Mouse (Mus musculus): ENCODE measurements around the gene Hs6st3. TPM values are rescaled to one million over a fixed set of nuclear protein-coding genes. Genes with fewer than 3 reads are reported as not detected.
A peak's percentile ranks its signal among the peaks of the same experiment; 100 is the strongest.

Gene Hs6st3
- polyA plus RNA-seq, 1 experiment from 2014 or later, result 0.53 TPM

DNA sequence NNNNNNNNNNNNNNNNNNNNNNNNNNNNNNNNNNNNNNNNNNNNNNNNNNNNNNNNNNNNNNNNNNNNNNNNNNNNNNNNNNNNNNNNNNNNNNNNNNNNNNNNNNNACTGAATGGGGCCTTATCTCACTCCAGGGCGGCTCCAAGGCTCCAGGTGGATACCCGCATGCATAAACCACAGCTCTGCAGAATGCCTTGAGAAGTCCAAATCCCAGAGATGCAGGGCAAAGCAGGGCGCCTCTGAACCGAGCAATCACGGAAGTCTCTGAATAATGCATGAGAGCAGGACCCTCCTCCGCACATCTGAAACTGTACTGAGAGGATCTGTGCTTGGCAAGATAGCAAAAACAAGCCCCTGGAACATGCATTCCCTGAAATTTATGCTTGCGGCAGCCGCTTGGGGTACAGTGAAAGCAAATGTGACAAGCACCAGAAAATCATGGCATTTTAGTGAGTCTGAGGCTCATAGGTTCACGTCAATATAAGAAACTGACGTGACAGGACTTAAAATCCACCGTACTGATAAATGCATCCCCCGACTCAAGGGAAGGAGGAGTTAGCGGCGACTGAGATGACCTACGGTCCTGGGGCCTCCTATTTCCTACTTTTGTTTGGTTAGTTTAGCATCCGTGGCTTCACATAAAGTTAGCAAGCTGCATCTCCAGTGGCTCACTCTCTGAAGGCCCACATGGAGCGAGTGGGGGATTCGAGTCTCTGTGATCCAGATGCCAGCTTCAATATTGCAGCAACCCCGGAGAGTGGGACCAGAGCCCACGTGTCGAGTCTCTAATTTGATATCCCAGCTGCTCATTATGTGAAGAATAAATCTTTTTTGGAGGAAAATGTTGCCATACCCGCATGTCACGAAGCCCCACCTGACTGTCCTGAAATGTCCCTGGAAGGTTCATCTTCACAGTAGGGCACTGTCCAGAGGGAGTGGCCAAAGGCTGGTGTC, 719.5 kb downstream of the Hs6st3 start:
- no peak overlapping the region for H3K27ac ChIP-seq (ENCODE audit: low read depth, low read length)
- no peak overlapping the region for H3K4me3 ChIP-seq (ENCODE audit: low read depth, low read length)
- H3K9ac ChIP-seq (ENCODE audit: low read length), result no peak overlapping the region
- H3K4me1 ChIP-seq (ENCODE audit: control insufficient read depth, insufficient read depth, low read length), result no peaks in the 10 kb centered on the region
- H3K9me3 ChIP-seq (ENCODE audit: control insufficient read depth, low read length), result no peaks in the 10 kb centered on the region
- no peaks in the 10 kb centered on the region for H3K27me3 ChIP-seq (ENCODE audit: control insufficient read depth, insufficient read depth, low read length)
- WGBS, result 69% methylated on average over 23 of the region's 23 CpGs
- ATAC-seq (ENCODE audit: insufficient read depth, low FRiP score, low TSS enrichment), result peak; percentile 50; the same call in 1 of the 2 replicates
- no peak for DNase-seq (ENCODE audit: low spot score)
- H3K36me3 ChIP-seq (ENCODE audit: control insufficient read depth, insufficient read depth, low read length), result no peaks in the 10 kb centered on the region
- H3K4me2 ChIP-seq (ENCODE audit: low read depth), result no peak overlapping the region

DNA sequence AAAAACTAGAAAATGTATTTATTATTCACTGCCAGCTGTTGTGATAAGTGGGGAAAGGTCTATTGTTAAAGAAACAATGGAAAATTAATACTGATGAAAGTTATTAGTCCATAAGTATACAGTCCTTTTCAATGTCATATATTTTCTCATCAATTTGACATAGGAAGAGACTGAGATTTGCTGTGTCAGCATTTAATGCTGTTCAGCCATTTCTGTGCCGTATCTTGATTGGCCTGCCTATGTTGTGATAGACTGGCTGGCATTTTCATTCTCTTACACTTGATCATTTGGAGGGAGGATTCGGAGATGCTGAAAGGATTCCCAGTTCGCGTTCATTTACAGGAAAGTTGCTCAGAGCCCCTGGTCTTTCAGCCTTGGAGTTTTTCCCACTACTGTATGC, 735.5 kb downstream of the Hs6st3 start:
- Histone ChIP-seq H3K9me3 (ENCODE audit: control insufficient read depth, low read length) (no peaks in the 10 kb centered on the region), H3K27me3 (ENCODE audit: control insufficient read depth, insufficient read depth, low read length) (no peaks in the 10 kb centered on the region), H3K4me2 (ENCODE audit: low read depth) (no peak overlapping the region), H3K4me1 (ENCODE audit: control insufficient read depth, insufficient read depth, low read length) (no peaks in the 10 kb centered on the region), H3K27ac (ENCODE audit: low read depth, low read length) (no peak overlapping the region), H3K4me3 (ENCODE audit: low read depth, low read length) (no peak overlapping the region), H3K36me3 (ENCODE audit: control insufficient read depth, insufficient read depth, low read length) (no peaks in the 10 kb centered on the region), H3K9ac (ENCODE audit: low read length) (no peak overlapping the region)
- ATAC-seq (ENCODE audit: insufficient read depth, low FRiP score, low TSS enrichment), result no peak
- 94% methylated on average over 4 of the region's 4 CpGs for WGBS
- DNase-seq (ENCODE audit: low spot score), result no peak

DNA sequence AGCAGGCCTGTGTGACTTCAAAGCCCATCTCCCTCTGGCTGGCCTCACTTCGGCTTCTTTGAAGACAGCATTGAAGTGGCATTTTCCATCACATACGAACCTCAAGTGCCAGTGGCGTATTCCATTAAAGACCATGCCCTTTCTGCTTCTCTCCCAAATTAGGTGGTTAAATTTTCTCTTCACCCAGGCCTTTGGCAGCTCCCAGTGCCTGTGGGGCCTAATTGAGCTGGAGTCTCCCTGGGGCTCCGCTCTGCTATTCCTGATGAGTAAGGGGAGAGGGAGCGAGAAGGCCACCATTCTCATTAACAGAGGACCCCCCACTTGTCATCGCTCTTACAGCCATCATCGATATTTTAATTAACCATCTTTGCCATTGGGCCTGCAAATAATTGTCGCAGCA, 754.8 kb downstream of the Hs6st3 start:
- Histone ChIP-seq H3K4me3 (ENCODE audit: low read depth, low read length) (no peak overlapping the region), H3K36me3 (ENCODE audit: control insufficient read depth, insufficient read depth, low read length) (no peaks in the 10 kb centered on the region), H3K9me3 (ENCODE audit: control insufficient read depth, low read length) (no peaks in the 10 kb centered on the region), H3K27me3 (ENCODE audit: control insufficient read depth, insufficient read depth, low read length) (no peaks in the 10 kb centered on the region), H3K9ac (ENCODE audit: low read length) (no peak overlapping the region), H3K4me1 (ENCODE audit: control insufficient read depth, insufficient read depth, low read length) (no peaks in the 10 kb centered on the region), H3K27ac (ENCODE audit: low read depth, low read length) (no peak overlapping the region), H3K4me2 (ENCODE audit: low read depth) (no peak overlapping the region)
- DNase-seq (ENCODE audit: low spot score), result no peak
- 87% methylated on average over 8 of the region's 8 CpGs for WGBS
- ATAC-seq (ENCODE audit: insufficient read depth, low FRiP score, low TSS enrichment), result no peak

DNA sequence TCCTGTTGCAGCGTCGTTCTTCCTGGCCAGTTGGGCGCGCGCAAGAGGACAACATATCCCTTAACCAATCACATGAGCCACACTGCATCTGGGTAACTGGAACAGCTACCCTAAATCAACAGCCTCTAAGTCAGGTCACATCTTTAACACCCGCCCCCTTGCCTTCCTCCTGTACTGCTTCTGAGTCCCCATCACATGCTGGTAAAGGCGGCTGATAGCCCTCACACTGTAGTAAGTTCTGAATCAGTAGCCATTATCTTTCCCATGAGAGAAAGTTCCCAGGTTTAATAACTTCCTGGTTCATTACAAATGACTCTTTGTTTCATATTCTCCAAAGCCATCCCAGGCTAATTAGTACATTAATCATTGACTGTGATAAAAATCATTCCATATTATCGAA, 757.0 kb downstream of the Hs6st3 start:
- no peaks in the 10 kb centered on the region for H3K36me3 ChIP-seq (ENCODE audit: control insufficient read depth, insufficient read depth, low read length)
- H3K27ac ChIP-seq (ENCODE audit: low read depth, low read length), result no peak overlapping the region
- DNase-seq (ENCODE audit: low spot score) (no peak), ATAC-seq (ENCODE audit: insufficient read depth, low FRiP score, low TSS enrichment) (no peak)
- H3K4me1 ChIP-seq (ENCODE audit: control insufficient read depth, insufficient read depth, low read length), result no peaks in the 10 kb centered on the region
- no peaks in the 10 kb centered on the region for H3K27me3 ChIP-seq (ENCODE audit: control insufficient read depth, insufficient read depth, low read length)
- 91% methylated on average over 8 of the region's 8 CpGs for WGBS
- no peaks in the 10 kb centered on the region for H3K9me3 ChIP-seq (ENCODE audit: control insufficient read depth, low read length)
- no peak overlapping the region for H3K4me3 ChIP-seq (ENCODE audit: low read depth, low read length)
- no peak overlapping the region for H3K4me2 ChIP-seq (ENCODE audit: low read depth)
- H3K9ac ChIP-seq (ENCODE audit: low read length), result no peak overlapping the region

DNA sequence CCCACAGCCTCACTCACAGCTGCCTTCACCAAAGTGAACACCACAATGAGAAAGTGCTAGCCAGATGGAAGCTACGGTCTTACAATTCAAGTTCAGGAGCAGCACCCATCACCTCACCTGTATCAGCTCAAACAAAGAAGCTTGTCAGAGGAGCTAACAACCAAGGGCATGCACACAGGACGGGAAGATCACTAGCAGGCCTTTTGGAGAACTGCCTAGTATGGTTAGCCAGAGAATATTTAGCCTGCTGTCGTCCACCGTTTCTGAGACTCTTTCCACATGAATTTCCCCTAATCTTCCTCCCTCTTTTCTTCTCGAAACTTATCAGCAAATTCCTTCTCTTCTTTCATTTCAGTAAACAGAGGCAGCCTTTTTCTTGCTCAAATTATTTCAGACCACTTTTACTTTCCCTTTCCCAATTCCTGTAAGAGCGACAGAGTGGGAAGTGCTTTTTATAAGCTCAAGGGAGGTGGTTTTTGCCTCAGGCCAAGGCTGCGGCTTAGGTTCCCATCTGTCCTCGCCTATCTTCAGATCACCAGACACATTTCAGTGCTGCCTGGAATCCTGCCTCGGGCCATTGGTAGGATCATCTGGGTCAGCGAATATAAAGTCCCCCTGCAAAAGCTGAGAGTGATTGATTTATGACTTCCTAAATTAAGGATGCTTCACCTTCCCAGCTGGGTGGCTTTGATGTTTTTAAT, 757.8 kb downstream of the Hs6st3 start:
- H3K9ac ChIP-seq (ENCODE audit: low read length), result no peak overlapping the region
- 54% methylated on average over 10 of the region's 10 CpGs for WGBS
- no peaks in the 10 kb centered on the region for H3K9me3 ChIP-seq (ENCODE audit: control insufficient read depth, low read length)
- H3K4me1 ChIP-seq (ENCODE audit: control insufficient read depth, insufficient read depth, low read length), result no peaks in the 10 kb centered on the region
- DNase-seq (ENCODE audit: low spot score) (peak; percentile 17), ATAC-seq (ENCODE audit: insufficient read depth, low FRiP score, low TSS enrichment) (peak; percentile 61; the same call in 1 of the 2 replicates)
- no peak overlapping the region for H3K4me2 ChIP-seq (ENCODE audit: low read depth)
- H3K27me3 ChIP-seq (ENCODE audit: control insufficient read depth, insufficient read depth, low read length), result no peaks in the 10 kb centered on the region
- no peaks in the 10 kb centered on the region for H3K36me3 ChIP-seq (ENCODE audit: control insufficient read depth, insufficient read depth, low read length)
- no peak overlapping the region for H3K27ac ChIP-seq (ENCODE audit: low read depth, low read length)
- H3K4me3 ChIP-seq (ENCODE audit: low read depth, low read length), result no peak overlapping the region

DNA sequence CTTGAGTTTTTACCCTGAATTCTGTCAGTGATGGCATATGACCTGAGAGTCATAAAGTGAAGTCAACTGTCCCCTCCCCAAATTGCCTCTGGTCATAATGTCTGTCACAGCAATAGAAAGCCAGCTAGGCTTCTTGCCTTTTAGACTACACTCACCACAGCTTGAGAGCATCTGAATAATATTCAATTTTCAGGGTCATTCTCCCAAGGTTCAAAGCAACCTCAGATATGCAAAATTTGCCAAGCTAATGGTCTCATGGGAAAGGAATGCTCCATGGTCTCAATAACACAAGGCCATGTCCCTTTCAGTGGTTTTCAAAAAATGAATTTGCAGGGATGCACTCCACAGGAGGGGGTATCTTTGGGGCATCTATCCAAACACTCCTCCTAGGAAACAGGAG, 764.3 kb downstream of the Hs6st3 start:
- no peak for DNase-seq (ENCODE audit: low spot score)
- H3K27ac ChIP-seq (ENCODE audit: low read depth, low read length), result no peak overlapping the region
- no peaks in the 10 kb centered on the region for H3K9me3 ChIP-seq (ENCODE audit: control insufficient read depth, low read length)
- no peaks in the 10 kb centered on the region for H3K36me3 ChIP-seq (ENCODE audit: control insufficient read depth, insufficient read depth, low read length)
- no peaks in the 10 kb centered on the region for H3K27me3 ChIP-seq (ENCODE audit: control insufficient read depth, insufficient read depth, low read length)
- no peak overlapping the region for H3K4me3 ChIP-seq (ENCODE audit: low read depth, low read length)
- H3K9ac ChIP-seq (ENCODE audit: low read length), result no peak overlapping the region
- no peak for ATAC-seq (ENCODE audit: insufficient read depth, low FRiP score, low TSS enrichment)
- H3K4me2 ChIP-seq (ENCODE audit: low read depth), result no peak overlapping the region
- no peaks in the 10 kb centered on the region for H3K4me1 ChIP-seq (ENCODE audit: control insufficient read depth, insufficient read depth, low read length)

DNA sequence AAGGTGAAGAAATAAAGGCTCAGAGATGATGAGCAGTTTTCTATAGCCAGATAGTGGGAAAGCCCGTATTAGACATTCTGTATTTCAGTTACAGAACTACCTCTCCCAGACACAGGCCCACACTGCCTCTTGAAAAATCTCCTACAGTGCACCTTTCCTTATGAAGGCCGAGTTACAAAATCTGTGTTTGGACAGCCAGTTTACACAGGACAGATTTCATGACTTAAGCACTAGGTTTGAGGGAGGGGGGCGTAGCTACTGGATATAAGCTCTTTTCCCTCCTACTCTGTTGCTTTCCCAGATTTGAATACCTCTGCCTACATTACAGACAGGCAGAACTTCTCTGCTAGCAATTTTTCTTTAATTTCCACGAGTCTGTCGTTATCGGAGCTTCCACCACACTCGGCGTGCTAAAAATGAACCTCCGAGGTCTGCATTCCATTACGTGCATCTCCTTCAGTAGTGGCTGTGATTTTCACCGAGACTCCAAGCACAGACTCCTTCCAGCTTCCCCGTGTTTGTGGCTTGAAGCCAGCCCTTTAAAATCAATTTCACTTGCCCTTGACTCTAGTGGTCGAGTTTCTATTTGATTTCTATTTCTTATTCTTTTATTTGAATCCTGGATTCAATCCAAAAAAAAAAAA, 770.0 kb downstream of the Hs6st3 start:
- 89% methylated on average over 13 of the region's 13 CpGs for WGBS
- no peak overlapping the region for H3K4me3 ChIP-seq (ENCODE audit: low read depth, low read length)
- H3K27ac ChIP-seq (ENCODE audit: low read depth, low read length), result no peak overlapping the region
- DNase-seq (ENCODE audit: low spot score) (no peak), ATAC-seq (ENCODE audit: insufficient read depth, low FRiP score, low TSS enrichment) (no peak)
- no peak overlapping the region for H3K4me2 ChIP-seq (ENCODE audit: low read depth)
- H3K9me3 ChIP-seq (ENCODE audit: control insufficient read depth, low read length), result no peaks in the 10 kb centered on the region
- no peaks in the 10 kb centered on the region for H3K4me1 ChIP-seq (ENCODE audit: control insufficient read depth, insufficient read depth, low read length)
- no peaks in the 10 kb centered on the region for H3K36me3 ChIP-seq (ENCODE audit: control insufficient read depth, insufficient read depth, low read length)
- no peaks in the 10 kb centered on the region for H3K27me3 ChIP-seq (ENCODE audit: control insufficient read depth, insufficient read depth, low read length)
- no peak overlapping the region for H3K9ac ChIP-seq (ENCODE audit: low read length)

DNA sequence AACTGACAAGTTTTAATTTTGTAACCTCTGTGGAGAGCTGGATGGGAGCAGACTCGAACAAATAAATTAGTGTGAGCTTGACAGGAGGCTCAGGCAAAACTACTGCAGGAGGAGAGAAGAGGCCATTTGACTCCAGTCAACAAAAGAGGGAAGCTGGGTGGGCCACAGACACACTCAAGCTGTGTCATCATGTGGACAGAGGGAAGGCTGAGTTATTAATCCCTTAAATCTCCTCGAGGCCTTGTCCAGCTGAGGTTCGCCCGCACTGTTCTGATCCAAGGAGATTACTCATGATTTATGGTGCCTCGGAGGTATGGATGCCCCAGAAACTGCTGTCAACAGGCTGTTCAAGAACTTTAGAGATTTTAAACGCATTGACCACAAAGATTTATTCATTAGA, 776.4 kb downstream of the Hs6st3 start:
- DNase-seq (ENCODE audit: low spot score), result no peak
- Histone ChIP-seq H3K4me2 (ENCODE audit: low read depth) (no peak overlapping the region), H3K36me3 (ENCODE audit: control insufficient read depth, insufficient read depth, low read length) (no peaks in the 10 kb centered on the region), H3K9ac (ENCODE audit: low read length) (no peak overlapping the region), H3K9me3 (ENCODE audit: control insufficient read depth, low read length) (no peaks in the 10 kb centered on the region), H3K27ac (ENCODE audit: low read depth, low read length) (no peak overlapping the region), H3K4me3 (ENCODE audit: low read depth, low read length) (no peak overlapping the region), H3K4me1 (ENCODE audit: control insufficient read depth, insufficient read depth, low read length) (no peaks in the 10 kb centered on the region), H3K27me3 (ENCODE audit: control insufficient read depth, insufficient read depth, low read length) (no peaks in the 10 kb centered on the region)
- ATAC-seq (ENCODE audit: insufficient read depth, low FRiP score, low TSS enrichment), result no peak; the same call in 1 of the 2 replicates
- WGBS, result 39% methylated on average over 6 of the region's 6 CpGs
